Mouse (Mus musculus): ENCODE measurements at regions not wholly inside any gene's neighbourhood (a gene's known extent, or its start where the extent isn't known, plus 50 kb on each side); places are given as distances from the start of the nearest gene placed in this dataset.

DNA sequence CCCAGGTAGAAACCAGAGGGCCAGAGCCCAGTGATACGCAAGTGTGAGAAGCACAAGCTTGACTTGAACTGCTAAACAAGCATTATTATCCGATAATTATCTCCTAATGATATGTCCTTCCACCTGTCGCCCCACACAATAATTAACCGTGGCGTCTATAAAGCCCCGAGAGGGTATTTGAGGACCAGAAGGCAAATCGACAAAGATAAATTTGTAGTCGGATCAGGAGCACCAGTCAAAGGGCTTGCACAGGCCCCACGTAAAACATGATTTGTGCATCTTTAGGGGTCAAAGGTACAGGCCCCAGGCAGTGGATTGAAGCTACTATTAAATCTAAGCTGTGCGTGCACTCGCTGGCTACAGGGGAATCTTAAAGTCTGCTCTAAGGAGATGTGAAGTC, 270.5 kb downstream of the Ajap1 start:
- no peaks in the 10 kb centered on the region for H3K4me1 ChIP-seq (ENCODE audit: control insufficient read depth, insufficient read depth, insufficient read length, low read length)
- 34% methylated on average over 11 of the region's 11 CpGs for WGBS
- H3K27ac ChIP-seq (ENCODE audit: insufficient read depth, low read depth, low read length): no peak overlapping the region
- TF ChIP-seq CTCF (IDR thresholded peaks at IDR 0.05; ENCODE audit: extremely low read depth, insufficient read length, insufficient replicate concordance, low read depth, low read length): no peak
- TF ChIP-seq POLR2A (IDR thresholded peaks at IDR 0.05; ENCODE audit: low read depth, low read length): no peak
- no peaks in the 10 kb centered on the region for H3K27me3 ChIP-seq (ENCODE audit: control insufficient read depth, insufficient read depth, low read length)
- no peak overlapping the region for H3K4me3 ChIP-seq (ENCODE audit: low read depth, low read length)
- no peaks in the 10 kb centered on the region for H3K36me3 ChIP-seq (ENCODE audit: control insufficient read depth, insufficient read depth, low read length)

DNA sequence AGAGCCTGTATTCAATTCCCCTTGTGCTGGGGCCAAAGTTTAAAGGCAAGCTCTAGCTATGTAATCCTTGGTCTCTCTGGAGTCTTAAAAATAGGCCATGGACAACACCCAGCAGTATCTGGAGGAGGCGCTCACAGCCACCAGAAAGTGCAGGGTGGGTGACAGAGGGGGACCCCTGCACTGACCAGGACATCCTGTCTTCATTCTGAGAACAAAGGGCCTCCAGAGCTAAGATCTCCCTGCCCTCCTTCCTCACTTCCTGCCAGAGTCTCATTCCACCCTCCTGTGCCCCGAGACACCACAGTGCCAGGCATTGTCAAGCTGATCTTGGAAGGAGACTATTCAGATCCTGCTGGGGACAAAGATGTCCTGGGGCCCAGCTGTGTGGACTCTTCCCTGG, 273.8 kb downstream of the Ajap1 start:
- H3K27me3 ChIP-seq (ENCODE audit: control insufficient read depth, insufficient read depth, low read length): no peaks in the 10 kb centered on the region
- 54% methylated on average over 2 of the region's 2 CpGs for WGBS
- no peaks in the 10 kb centered on the region for H3K4me1 ChIP-seq (ENCODE audit: control insufficient read depth, insufficient read depth, insufficient read length, low read length)
- no peaks in the 10 kb centered on the region for H3K36me3 ChIP-seq (ENCODE audit: control insufficient read depth, insufficient read depth, low read length)
- H3K4me3 ChIP-seq (ENCODE audit: low read depth, low read length): no peak overlapping the region
- H3K27ac ChIP-seq (ENCODE audit: insufficient read depth, low read depth, low read length): no peak overlapping the region
- TF ChIP-seq CTCF (IDR thresholded peaks at IDR 0.05; ENCODE audit: extremely low read depth, insufficient read length, insufficient replicate concordance, low read depth, low read length) (no peak), POLR2A (IDR thresholded peaks at IDR 0.05; ENCODE audit: low read depth, low read length) (no peak)

DNA sequence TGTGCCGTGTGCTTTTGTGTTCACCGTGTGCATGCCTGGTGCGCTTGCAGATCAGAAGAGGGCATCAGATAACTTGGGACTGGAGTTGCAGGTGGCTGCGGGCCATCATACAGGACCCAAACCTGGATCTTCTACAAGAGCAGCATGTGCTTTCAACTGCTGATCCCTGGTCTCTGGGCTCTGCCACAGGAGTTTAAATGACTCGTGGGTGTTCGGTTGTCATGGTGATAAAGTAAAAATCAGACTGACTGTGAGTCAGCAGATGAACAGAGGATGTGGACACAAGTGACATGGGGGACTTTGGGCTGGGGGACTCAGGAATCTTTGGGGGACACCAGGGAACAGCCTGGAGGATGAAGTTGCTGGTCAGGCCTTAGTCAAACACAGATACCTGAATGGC, 274.4 kb downstream of the Ajap1 start:
- TF ChIP-seq POLR2A (IDR thresholded peaks at IDR 0.05; ENCODE audit: low read depth, low read length): no peak
- TF ChIP-seq CTCF (IDR thresholded peaks at IDR 0.05; ENCODE audit: extremely low read depth, insufficient read length, insufficient replicate concordance, low read depth, low read length): no peak
- 72% methylated on average over 6 of the region's 6 CpGs for WGBS
- no peaks in the 10 kb centered on the region for H3K36me3 ChIP-seq (ENCODE audit: control insufficient read depth, insufficient read depth, low read length)
- no peak overlapping the region for H3K27ac ChIP-seq (ENCODE audit: insufficient read depth, low read depth, low read length)
- no peaks in the 10 kb centered on the region for H3K27me3 ChIP-seq (ENCODE audit: control insufficient read depth, insufficient read depth, low read length)
- H3K4me3 ChIP-seq (ENCODE audit: low read depth, low read length): no peak overlapping the region
- H3K4me1 ChIP-seq (ENCODE audit: control insufficient read depth, insufficient read depth, insufficient read length, low read length): no peaks in the 10 kb centered on the region

DNA sequence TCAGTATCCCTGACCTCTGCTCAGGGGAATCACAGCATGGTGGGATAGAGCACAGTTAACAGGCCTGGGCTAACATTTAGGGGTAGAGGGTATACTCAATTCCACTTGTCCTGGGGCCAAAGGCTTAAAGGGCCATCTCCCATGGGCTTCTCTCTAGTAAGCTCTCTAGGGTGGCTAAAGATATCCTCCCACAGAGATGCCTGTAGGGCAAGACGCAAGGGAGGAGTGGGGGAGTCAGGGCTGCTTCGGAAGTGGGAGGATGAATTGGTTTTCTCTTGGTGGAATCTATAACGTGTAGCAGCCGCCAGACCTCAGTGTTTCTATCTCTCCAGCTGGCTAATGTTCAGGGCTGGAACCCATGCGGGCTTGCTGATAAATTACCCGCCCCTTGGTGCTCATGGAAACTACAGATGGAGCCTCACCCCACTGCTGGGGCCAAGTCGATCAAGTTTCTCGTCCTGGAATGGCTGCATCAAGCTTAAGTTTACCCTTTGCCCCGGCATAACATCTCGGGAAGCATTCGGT, 275.0 kb downstream of the Ajap1 start:
- H3K4me3 ChIP-seq (ENCODE audit: low read depth, low read length): no peak overlapping the region
- no peak for TF ChIP-seq POLR2A (IDR thresholded peaks at IDR 0.05; ENCODE audit: low read depth, low read length)
- no peaks in the 10 kb centered on the region for H3K36me3 ChIP-seq (ENCODE audit: control insufficient read depth, insufficient read depth, low read length)
- H3K27ac ChIP-seq (ENCODE audit: insufficient read depth, low read depth, low read length): no peak overlapping the region
- H3K4me1 ChIP-seq (ENCODE audit: control insufficient read depth, insufficient read depth, insufficient read length, low read length): no peaks in the 10 kb centered on the region
- WGBS: 46% methylated on average over 11 of the region's 11 CpGs
- H3K27me3 ChIP-seq (ENCODE audit: control insufficient read depth, insufficient read depth, low read length): no peaks in the 10 kb centered on the region

DNA sequence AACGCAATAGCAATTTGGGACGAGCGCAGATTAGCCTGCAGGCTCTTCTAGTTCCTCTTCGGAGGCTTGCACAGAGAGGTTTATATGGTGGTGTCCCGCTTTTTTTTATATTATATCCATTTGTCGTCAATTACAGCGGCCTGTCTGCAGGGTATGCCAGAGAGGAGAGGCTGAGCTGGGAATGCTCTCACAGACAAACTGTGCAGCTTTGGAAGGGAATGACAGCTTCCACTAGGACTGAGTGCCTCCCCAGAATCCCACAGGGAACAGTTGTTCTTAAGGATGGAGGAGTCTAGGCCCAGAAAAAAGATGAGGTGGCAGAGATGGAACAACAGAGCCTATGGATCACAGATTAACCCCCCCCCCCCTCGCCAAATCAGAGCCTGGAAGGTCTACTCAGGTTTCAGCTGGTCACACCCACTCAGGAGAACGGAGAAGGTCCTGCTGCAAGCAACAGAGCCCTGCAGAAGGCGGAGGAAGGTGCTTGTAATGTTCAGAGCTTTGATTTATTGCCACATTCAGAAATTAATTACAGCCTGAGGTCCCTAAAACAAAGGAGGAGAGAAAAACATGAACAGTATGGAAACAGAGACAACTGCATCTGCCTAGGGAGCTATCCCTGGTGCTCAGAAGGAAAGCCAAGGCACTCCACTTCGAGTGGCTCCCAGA, 275.7 kb downstream of the Ajap1 start:
- Histone ChIP-seq H3K36me3 (ENCODE audit: control insufficient read depth, insufficient read depth, low read length) (no peaks in the 10 kb centered on the region), H3K27me3 (ENCODE audit: control insufficient read depth, insufficient read depth, low read length) (no peaks in the 10 kb centered on the region), H3K4me1 (ENCODE audit: control insufficient read depth, insufficient read depth, insufficient read length, low read length) (no peaks in the 10 kb centered on the region), H3K4me3 (ENCODE audit: low read depth, low read length) (no peak overlapping the region), H3K27ac (ENCODE audit: insufficient read depth, low read depth, low read length) (no peak overlapping the region)
- no peak for TF ChIP-seq POLR2A (IDR thresholded peaks at IDR 0.05; ENCODE audit: low read depth, low read length)
- 57% methylated on average over 11 of the region's 11 CpGs for WGBS

DNA sequence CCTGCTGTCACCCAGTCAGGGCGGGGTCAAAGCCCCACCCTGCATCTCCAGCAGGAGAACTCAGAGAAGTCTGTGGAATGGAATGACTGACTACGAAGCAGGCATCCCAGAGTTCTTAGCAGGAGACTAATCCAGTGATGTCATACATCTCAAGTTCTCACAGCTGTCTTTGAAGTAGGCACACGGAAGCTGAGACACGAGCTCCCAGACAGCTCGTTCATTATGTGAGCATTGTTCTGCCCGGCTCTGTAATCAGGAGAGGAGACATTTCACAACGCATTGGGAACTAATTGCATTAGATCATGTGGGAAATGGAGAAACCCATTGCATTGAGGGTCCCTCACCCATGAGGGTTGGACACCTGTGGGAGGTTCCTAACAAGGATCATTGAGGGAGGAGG, 277.8 kb downstream of the Ajap1 start:
- Histone ChIP-seq H3K27me3 (ENCODE audit: control insufficient read depth, insufficient read depth, low read length) (no peaks in the 10 kb centered on the region), H3K4me1 (ENCODE audit: control insufficient read depth, insufficient read depth, insufficient read length, low read length) (no peaks in the 10 kb centered on the region), H3K27ac (ENCODE audit: insufficient read depth, low read depth, low read length) (no peak overlapping the region), H3K4me3 (ENCODE audit: low read depth, low read length) (no peak overlapping the region), H3K36me3 (ENCODE audit: control insufficient read depth, insufficient read depth, low read length) (no peaks in the 10 kb centered on the region)
- WGBS: 25% methylated on average over 7 of the region's 7 CpGs
- TF ChIP-seq CTCF (IDR thresholded peaks at IDR 0.05; ENCODE audit: extremely low read depth, insufficient read length, insufficient replicate concordance, low read depth, low read length) (no peak), POLR2A (IDR thresholded peaks at IDR 0.05; ENCODE audit: low read depth, low read length) (no peak)

DNA sequence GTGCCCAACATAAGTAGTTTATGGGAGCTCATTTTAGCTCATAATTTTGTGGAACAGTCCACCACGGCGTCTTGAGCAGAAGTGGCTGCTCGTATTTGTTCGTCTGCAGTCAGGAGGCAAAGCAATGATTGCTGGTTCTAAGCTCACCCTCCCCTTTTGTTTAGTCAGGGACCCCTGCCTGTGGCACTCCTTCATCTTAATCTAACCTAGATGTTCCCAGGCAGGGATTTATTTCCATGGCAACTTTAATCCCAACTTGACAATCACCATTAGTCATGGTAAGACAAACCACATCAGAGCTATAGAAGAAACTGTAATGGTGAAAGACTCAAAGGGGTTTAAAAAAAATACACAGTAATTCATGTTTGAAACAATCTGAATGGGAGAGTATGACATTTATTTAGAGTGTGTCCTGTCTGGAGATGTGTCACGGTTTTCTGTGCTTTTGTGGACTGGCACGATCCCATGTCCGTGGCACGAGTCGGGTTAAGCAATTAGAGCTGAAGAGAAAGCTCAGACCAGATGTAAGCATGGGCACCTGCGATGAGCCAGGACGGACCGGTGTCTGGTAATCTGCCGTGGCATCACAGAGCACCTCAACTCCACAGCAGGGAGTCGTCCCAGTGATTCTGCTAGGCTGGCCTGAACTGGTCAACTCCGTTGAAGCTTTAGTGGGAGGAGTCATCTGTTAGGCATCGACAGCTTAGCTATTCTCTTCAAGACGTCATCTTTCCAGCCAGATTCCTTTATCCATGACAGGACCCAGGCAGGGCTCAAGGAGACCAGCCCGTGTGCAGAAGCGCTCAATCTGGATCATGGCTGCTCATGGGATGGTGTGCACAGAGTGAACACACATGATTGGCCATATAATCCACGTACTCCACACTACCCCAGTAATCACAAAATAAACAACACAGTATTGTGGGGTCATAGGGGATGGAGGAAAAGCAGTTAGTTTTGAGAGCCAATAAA, 281.5 kb downstream of the Ajap1 start:
- TF ChIP-seq CTCF (IDR thresholded peaks at IDR 0.05; ENCODE audit: extremely low read depth, insufficient read length, insufficient replicate concordance, low read depth, low read length): no peak
- no peak for TF ChIP-seq POLR2A (IDR thresholded peaks at IDR 0.05; ENCODE audit: low read depth, low read length)

More for the DNA sequence above, 281.5 kb downstream of the Ajap1 start:
- WGBS: 75% methylated on average over 20 of the region's 20 CpGs
- Histone ChIP-seq H3K27ac (ENCODE audit: insufficient read depth, low read depth, low read length) (no peak overlapping the region), H3K4me1 (ENCODE audit: control insufficient read depth, insufficient read depth, insufficient read length, low read length) (no peaks in the 10 kb centered on the region), H3K27me3 (ENCODE audit: control insufficient read depth, insufficient read depth, low read length) (no peaks in the 10 kb centered on the region), H3K36me3 (ENCODE audit: control insufficient read depth, insufficient read depth, low read length) (no peaks in the 10 kb centered on the region), H3K4me3 (ENCODE audit: low read depth, low read length) (no peak overlapping the region)
